Mouse (Mus musculus): ENCODE measurements around the gene Pla2r1. TPM values are rescaled to one million over a fixed set of nuclear protein-coding genes. Genes with fewer than 3 reads are reported as not detected.

The Pla2r1 gene
- polyA plus RNA-seq, 1 experiment from 2014 or later = 0.65 TPM

Other genes starting within 250 kb of the Pla2r1 start
- 1.4 TPM in 2 replicates for gene Ly75, start 170.0 kb downstream of the Pla2r1 start, polyA plus RNA-seq (2016; fragmentation: Nextera tagmentation; extraction: Ambion mirVana)
- 0.10 TPM in 1 of 2 replicates, not detected in the other for gene Itgb6, start 169.3 kb upstream of the Pla2r1 start, polyA plus RNA-seq (2016; fragmentation: Nextera tagmentation; extraction: Ambion mirVana)

Measured in midbrain, embryonic 12.5 days (tissue).